Mouse (Mus musculus): ENCODE data around the gene March7.

March7 gene

DNA sequence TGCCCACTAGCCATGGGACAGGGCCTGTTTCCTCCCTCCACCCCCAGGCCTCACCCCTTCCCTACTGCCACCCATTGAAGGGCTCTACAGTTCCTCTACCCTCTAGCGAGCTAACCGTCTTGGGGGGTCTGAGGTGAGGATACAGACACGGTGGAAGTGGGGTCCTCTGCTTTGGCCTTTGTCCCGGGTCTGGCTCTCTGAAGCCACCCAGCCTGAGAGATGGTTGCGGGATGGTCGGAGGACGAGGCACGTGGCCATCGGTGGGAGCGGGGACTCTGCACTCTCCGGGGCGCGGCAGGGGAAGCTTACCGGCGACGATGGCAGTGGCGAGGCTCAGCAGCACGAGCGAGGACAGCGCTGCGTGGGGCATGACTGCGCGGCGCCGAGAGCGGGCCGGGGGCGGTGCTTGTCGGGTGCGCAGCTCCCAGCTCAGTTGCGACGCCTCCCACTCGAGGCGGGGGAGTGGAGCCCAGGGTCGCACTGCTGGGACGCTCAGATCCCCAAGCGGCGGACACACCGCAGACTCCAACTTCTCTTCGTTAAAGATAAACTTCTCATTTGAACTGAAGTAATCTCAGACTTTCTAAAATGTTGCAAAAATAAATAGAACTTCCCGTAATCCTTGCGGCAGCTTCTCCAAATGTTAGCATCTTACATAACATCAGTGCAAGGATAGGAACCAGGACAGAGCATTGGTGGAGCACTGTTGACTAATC, 74.2 kb downstream of the March7 start:
- DNase-seq (ENCODE audit: extremely low read depth, insufficient read length, low spot score): peak; percentile 79

DNA sequence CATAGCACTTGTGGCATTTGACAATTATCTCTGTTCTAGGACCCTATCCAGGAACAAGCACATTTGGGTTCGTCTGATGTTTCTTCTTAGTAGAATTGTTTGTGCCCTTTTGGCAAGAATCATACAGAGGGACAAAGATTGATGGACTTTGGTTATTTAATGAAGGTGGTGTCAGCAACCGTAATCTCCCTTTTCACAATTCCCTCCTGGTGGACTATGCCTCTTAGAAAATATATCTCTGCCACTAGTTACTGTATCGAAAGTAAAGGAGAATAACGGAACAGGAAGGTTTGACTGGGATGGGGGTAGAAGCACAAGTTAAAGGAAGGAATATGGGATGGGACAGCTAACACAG, 74.8 kb downstream of the March7 start, which contains the start of gene Cd302:
Gene Cd302 (minus strand): TSS at position 22 of the 355 bp plus-strand sequence.
- DNase-seq (ENCODE audit: extremely low read depth, insufficient read length, low spot score): no peak

DNA sequence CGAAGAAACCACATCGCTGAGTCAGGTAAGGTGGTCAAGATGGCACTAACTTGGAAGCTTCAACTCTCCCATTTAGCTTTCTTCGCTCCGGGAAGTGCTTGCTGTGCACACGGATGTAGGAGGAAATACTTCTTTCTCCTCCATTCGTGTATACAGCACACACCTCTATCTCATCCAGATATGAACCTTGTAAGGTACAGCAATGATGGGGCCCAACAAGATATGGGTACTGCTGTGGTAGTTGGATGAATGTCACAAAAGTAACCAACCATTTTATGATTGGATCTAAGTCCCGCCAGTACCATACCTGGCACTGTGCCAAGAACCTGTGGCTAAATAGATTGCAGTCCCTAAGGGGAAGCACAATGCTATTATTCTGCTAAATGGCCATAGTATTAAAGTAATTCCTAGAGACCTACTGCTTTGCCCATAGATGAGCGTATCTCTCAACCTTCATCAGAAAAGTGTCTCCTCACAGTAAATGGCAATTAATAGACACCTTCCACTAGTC, 75.5 kb downstream of the March7 start:
- no peak for DNase-seq (ENCODE audit: extremely low read depth, insufficient read length, low spot score)

DNA sequence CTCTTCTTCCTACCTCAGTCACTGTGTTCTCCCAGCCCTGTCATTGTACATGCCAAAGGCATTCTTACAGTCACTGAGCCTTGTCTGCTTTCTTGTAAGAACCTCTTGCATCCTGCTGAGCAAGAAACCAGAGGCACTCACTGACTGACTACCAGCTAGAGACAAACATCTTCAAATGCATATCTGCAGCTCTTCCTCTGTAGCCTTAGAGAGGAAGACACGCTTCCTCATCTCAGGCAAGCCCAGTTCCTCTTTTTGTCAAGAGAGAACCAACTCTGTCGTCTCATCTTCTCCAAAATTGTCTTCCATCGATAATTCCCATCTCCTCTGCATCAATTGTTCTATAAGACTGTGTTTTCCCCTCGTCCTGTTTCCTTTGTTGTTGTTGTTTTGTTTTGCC, 78.9 kb downstream of the March7 start:
- DNase-seq (ENCODE audit: extremely low read depth, insufficient read length, low spot score): no peak

DNA sequence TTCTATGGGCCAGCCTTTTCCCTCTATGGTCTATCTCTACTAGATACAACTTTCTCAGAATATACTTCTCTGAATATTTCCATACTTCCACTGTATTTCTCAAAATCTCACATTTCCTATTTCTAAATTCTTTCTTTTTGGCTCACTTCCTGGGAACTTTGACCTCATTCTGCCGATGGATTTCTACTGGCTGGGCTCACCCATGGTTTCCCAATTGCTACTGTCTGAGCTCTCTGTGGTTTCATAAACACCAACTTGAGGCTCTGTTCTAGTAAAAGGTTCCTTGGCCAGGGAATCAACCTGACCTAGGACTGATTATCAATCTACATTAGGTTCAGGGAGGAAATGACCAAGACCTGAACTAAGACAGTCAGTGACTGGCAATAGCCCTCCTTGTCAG, 79.8 kb downstream of the March7 start:
- no peak for DNase-seq (ENCODE audit: extremely low read depth, insufficient read length, low spot score)

DNA sequence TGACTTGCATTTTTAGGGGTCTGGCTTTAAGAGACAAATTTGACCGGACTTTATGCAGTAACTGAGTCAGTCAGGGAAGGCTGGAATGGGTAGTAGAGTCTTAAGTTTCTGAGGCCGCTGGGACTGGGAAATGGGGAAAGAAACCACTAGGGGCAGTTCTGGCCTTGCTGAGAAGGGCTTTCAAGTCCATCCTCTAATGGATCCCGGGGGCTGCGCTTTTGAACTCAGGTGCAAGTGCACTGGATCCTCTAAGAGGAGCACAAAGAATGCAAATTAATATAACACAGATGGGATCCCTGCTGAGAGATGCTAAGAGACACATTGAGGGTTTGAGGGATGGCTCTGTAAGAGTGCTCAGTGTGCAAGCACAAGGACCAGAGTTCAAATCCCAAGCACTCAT, 81.7 kb downstream of the March7 start:
- DNase-seq (ENCODE audit: extremely low read depth, insufficient read length, low spot score): no peak

DNA sequence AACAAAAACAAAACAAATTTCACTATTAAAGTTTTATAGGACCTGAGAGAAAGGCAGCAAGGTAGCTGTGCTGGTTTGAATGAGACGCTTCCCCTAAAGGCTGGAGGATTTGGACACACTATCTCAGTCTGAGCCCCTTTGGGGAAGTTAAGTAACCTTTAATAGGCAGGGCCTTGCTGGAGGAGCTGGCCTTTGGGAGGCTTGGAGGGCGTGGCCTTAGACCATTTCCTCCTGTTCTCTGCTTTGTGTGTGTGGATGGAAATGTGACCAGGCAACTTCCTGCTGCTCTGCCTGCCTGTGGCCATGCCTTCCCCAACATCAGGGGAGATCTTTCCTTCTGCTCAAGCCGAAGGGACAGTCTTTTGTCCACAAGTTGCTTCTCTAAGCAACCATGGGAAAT, 88.6 kb downstream of the March7 start:
- DNase-seq (ENCODE audit: extremely low read depth, insufficient read length, low spot score): no peak

DNA sequence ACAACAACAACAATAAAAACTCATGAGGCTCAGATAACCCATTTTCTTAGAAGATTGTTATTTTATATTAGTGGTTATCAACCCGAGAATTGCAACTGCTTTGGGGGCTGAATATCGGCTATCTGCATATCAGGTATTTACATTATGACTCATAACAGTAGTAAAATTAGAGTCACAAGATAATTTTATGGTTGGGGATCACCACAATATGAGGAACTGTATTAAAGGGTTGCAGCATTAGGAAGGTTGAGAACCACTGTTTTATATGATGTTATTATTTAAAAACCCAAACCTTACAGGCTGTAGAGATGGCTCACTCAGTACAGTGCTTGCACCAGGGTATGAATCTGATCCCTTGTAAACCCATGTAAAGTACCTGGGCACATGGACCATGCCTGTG, 89.6 kb downstream of the March7 start:
- no peak for DNase-seq (ENCODE audit: extremely low read depth, insufficient read length, low spot score)
